Mouse (Mus musculus) limb, embryonic 14.5 days (tissue): ENCODE data around the gene Rrp12. TPM values are rescaled to one million over a fixed set of nuclear protein-coding genes. Genes with fewer than 3 reads are reported as not detected.
A peak's percentile ranks its signal among the peaks of the same experiment; 100 is the strongest.

Source experiments
- ATAC-seq: fragments of 200-750 bp; cut with Nextera tagmentation; 2 replicates; pipeline ENCODE4 v1.8.0; 2017; ENCODE audit warnings: low read depth, moderate number of reproducible peaks, moderate TSS enrichment; ENCODE audit not compliant: low FRiP score
- DNase-seq: peaks from one replicate; pipeline ENCODE4 v3.0.0-alpha.2; 2015; ENCODE audit warnings: low spot score
- H3K27ac ChIP-seq: fragments of 300-500 bp; sonication (generic); replicated peaks from 2 replicates; pipeline ENCODE4 v1.5.1; 2014; ENCODE audit warnings: low read depth, mild to moderate bottlenecking, low read length, moderate library complexity, mixed read lengths
- H3K27me3 ChIP-seq: fragments of 300-500 bp; sonication (generic); 2 replicates; pipeline ENCODE4 v1.6.1; 2014; ENCODE audit warnings: low read length, mixed read lengths; ENCODE audit not compliant: control insufficient read depth, insufficient read depth
- H3K36me3 ChIP-seq: fragments of 300-500 bp; sonication (generic); 2 replicates; pipeline ENCODE4 v1.6.1; 2014; ENCODE audit warnings: mild to moderate bottlenecking, low read length, moderate library complexity, mixed read lengths; ENCODE audit not compliant: control insufficient read depth, insufficient read depth
- H3K4me1 ChIP-seq: fragments of 300-500 bp; sonication (generic); 2 replicates; pipeline ENCODE4 v1.6.1; 2014; ENCODE audit warnings: antibody characterized with exemption, low read length, mixed read lengths; ENCODE audit not compliant: control insufficient read depth, insufficient read depth
- H3K4me2 ChIP-seq: fragments of 300-500 bp; sonication (generic); replicated peaks from 2 replicates; pipeline ENCODE4 v1.6.1; 2014; ENCODE audit warnings: low read depth, mild to moderate bottlenecking, low read length, moderate library complexity; ENCODE audit not compliant: severe bottlenecking
- H3K4me3 ChIP-seq: fragments of 300-500 bp; sonication (generic); replicated peaks from 2 replicates; pipeline ENCODE4 v1.5.1; 2014; ENCODE audit warnings: low read length
- H3K9ac ChIP-seq: fragments of 300-500 bp; sonication (generic); 2 replicates; pipeline ENCODE4 v1.6.1; 2014; ENCODE audit warnings: mild to moderate bottlenecking, low read depth, low read length, moderate library complexity; ENCODE audit not compliant: severe bottlenecking
- H3K9me3 ChIP-seq: fragments of 300-500 bp; sonication (generic); 2 replicates; pipeline ENCODE4 v1.6.1; 2016; ENCODE audit warnings: low read length; ENCODE audit not compliant: control insufficient read depth
- POLR2A ChIP-seq: fragments of 200-500 bp; IDR thresholded peaks from 2 replicates; pipeline ENCODE4 v1.8.0; 2012; ENCODE audit warnings: inconsistent platforms, mild to moderate bottlenecking, moderate library complexity, borderline replicate concordance; ENCODE audit not compliant: insufficient read depth, insufficient read length; ENCODE audit errors: extremely low read depth
- WGBS: fragments of 180-500 bp; shearing (Covaris S2); extraction: QIAGEN DNeasy Blood & Tissue Kit; methylation state at CpG from one replicate; pipeline ENCODE4 v1.1.7; 2014; 5-methylcytosine and 5-hydroxymethylcytosine counted together
- polyA plus RNA-seq, 2 experiments: library from polyadenylated mRNA; depleted of rRNA in 1 of 2; stranded (reverse) in 1 of 2; unstranded in 1 of 2; fragments of >200 nt; fragmentation: Nextera tagmentation in 1 of 2; extraction: Ambion mirVana in 1 of 2; gene quantifications; 2 replicates each; pipeline versions ENCODE4 v1.2.1 to v1.2.3; 2012 to 2014

Rrp12 gene
- polyA plus RNA-seq, 2 experiments = 13.2 to 13.9 TPM

DNA sequence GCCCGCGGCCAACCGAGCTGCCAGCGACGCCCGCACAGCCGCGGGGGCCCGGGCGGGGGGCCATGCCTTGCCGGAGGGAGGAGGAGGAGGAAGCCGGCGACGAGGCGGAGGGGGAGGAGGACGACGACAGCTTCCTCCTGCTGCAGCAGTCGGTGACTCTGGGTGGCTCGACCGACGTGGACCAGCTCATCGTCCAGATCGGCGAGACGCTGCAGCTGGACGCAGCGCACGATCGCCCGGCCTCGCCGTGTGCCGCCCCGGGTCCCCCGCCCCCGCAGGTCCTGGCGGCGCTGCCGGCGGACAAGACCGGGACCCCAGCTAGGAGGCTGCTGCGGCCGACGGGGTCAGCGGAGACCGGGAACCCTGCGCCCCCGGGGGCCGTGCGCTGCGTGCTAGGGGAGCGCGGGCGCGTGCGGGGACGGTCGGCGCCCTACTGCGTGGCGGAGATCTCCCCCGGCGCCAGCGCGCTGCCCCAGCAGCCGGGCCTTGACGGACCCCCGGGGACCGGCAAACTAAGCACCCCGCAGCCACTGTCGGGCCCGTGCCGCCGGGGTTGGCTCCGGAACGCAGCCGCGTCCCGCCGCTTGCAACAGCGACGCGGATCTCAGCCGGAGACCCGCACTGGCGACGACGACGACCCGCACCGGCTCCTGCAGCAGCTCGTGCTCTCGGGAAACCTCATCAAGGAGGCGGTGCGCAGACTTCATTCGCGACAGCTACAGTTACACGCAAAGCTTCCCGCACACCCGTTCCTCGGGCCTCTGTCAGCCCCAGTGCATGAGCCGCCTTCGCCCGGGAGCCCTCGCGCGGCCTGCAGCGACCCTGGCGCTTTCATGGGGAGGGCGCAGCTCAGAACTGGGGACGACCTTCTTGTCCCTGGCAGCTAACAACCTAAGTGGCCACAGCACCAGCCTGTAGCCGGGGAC is 65.6 kb downstream of the Rrp12 start:
- Histone ChIP-seq H3K36me3 (no peaks in the 10 kb centered on the region), H3K27me3 (peaks cover 25% of the 10 kb centered on the region), H3K9me3 (no peaks in the 10 kb centered on the region), H3K27ac (0 out of 2 replicates have a peak overlapping the region, but pooled peaks have one; percentile 86), H3K4me1 (peaks cover 17% of the 10 kb centered on the region), H3K9ac (peak overlapping the region; percentile 74), H3K4me2 (peak overlapping the region; percentile 98), H3K4me3 (peak overlapping the region; percentile 67)
- WGBS = under 1% methylated on average over 40 of the region's 112 CpGs
- ATAC-seq (peak; percentile 60), DNase-seq (no peak)
- no peak for TF ChIP-seq POLR2A

DNA sequence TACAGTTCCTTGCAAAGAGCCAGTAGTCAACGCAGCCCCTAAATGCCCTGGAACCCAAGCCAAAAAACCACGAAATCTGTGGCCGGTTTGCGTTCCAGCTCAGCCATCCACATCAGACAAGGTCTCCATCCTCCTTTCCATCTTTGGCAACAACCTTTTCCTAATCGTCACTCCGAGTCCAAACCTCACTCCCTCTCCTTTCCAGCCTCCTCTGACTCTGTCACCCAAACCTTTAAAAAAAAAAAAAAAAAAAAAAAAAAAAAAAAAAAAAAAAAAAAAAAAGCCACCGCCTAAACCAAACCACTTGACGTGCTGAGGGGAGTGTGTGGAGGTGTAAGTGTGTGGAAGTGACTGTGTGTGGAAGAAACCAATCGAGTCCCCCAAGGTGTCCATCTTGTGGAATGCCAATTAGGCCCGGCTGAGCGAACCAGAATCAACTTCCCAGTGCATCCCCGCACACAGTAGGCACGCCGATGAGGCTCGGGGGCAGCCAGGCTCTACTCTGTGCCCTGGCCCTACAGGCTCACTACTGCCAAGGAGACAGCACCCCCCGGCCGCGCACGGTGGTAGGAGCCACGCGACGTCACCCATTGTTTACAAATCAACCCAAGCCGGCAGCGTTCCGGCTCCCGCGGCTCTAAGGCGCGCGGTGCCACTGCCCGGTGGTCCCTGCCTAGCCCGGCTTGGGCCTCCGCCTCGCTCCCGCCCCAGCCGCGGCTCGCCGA is 66.4 kb downstream of the Rrp12 start, which contains the start of gene Frat1:
Gene Frat1, plus strand, starts transcription at position 590 of the 725 bp plus-strand sequence.
- no peak for TF ChIP-seq POLR2A
- no peaks in the 10 kb centered on the region for H3K9me3 ChIP-seq
- peak within 1 kb of the TSS; percentile 98 for H3K4me2 ChIP-seq
- no peaks in the 10 kb centered on the region for H3K36me3 ChIP-seq
- H3K4me1 ChIP-seq = peaks cover 17% of the 10 kb centered on the region
- H3K27ac ChIP-seq = peak within 1 kb of the TSS; percentile 86
- H3K4me3 ChIP-seq = peak within 1 kb of the TSS; percentile 67
- H3K27me3 ChIP-seq = peaks cover 25% of the 10 kb centered on the region
- WGBS = under 1% methylated on average over 29 of the region's 39 CpGs
- ATAC-seq = peak; percentile 91
- peak within 1 kb of the TSS; percentile 74 for H3K9ac ChIP-seq
- peak; percentile 85 for DNase-seq

DNA sequence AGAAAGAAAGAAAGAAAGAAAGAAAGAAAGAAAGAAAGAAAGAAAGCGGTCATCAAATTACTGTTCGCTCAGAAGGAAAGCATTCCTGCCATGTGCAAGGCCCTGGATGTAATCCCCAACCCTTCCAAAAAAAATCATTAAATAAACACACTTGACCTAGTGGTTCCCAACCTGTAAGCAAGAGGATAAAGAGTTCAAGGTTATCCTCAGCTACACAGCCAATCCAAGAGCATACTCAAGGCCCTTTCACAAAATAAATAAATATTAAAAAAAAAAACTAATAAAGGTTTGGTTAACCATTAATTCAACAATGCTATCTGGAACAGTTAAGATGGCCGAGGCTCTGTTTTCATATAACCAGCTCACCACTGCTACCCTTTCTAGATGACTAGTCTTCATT is 67.0 kb downstream of the Rrp12 start:
- H3K4me3 ChIP-seq = peak overlapping the region; percentile 67
- H3K9me3 ChIP-seq = no peaks in the 10 kb centered on the region
- WGBS = 74% methylated on average over 3 of the region's 3 CpGs
- no peak overlapping the region for H3K27ac ChIP-seq
- ATAC-seq (no peak), DNase-seq (no peak)
- 0 out of 2 replicates have a peak overlapping the region, but pooled peaks have one; percentile 34 for H3K9ac ChIP-seq
- peaks cover 17% of the 10 kb centered on the region for H3K4me1 ChIP-seq
- no peak for TF ChIP-seq POLR2A
- H3K36me3 ChIP-seq = no peaks in the 10 kb centered on the region
- H3K4me2 ChIP-seq = peak overlapping the region; percentile 98
- peaks cover 25% of the 10 kb centered on the region for H3K27me3 ChIP-seq

DNA sequence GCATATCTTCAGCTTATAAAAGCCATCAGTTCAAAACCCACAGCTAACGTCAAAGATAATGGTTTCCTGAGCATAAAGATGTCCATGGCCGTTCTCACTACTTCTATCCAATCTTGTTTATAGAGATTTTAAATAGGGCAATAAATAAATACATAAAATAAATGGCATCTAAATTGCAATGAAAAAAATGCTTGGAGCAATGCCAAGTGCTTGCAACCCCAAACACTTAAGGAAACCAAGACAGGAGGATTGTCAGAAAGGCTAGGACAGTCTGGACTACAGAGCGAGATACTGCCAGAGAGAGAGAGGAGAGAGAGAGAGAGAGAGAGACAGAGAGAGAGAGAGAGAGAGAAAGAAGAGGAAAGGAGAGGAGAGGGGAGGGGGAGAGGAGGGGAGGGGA is 69.4 kb downstream of the Rrp12 start:
- no peaks in the 10 kb centered on the region for H3K36me3 ChIP-seq
- WGBS = 50% methylated on average over 3 of the region's 3 CpGs
- H3K27me3 ChIP-seq = peaks cover 10% of the 10 kb centered on the region; the same call in 1 of the 2 replicates
- peaks cover 12% of the 10 kb centered on the region for H3K4me1 ChIP-seq
- H3K9ac ChIP-seq = no peak overlapping the region
- ATAC-seq = no peak
- H3K9me3 ChIP-seq = no peaks in the 10 kb centered on the region
- no peak overlapping the region for H3K27ac ChIP-seq
- no peak for TF ChIP-seq POLR2A
- H3K4me3 ChIP-seq = no peak overlapping the region
- DNase-seq = no peak
- no peak overlapping the region for H3K4me2 ChIP-seq

DNA sequence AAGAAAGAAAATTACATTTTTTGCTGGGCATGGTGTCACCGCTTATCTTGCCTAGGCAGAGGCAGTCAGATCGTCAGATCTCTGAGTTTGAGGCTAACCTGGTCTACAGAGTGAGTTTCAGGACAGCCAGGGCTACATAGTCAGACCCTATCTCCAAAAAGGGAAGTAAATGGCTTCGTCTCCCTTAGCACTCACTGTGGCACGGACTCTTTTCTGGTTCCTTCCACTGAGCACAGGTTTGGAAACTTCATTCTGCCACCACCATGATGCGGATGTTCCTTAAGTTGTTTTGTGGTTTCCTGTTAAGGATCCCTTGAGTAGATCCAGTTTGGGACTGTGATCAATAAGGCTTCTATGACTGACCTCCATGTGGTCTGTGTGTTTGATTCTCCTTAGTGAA is 71.0 kb downstream of the Rrp12 start:
- Histone ChIP-seq H3K36me3 (no peaks in the 10 kb centered on the region), H3K27ac (no peak overlapping the region), H3K4me2 (no peak overlapping the region), H3K4me1 (peaks cover 3% of the 10 kb centered on the region; the same call in 1 of the 2 replicates), H3K9ac (no peak overlapping the region), H3K9me3 (no peaks in the 10 kb centered on the region), H3K4me3 (no peak overlapping the region), H3K27me3 (no peaks in the 10 kb centered on the region)
- ATAC-seq (no peak), DNase-seq (no peak)
- WGBS = 79% methylated on average over 5 of the region's 5 CpGs
- TF ChIP-seq POLR2A = no peak
